Mouse (Mus musculus): Measurements from ENCODE around the gene Gm10135. TPM values are rescaled to one million over a fixed set of nuclear protein-coding genes. Genes with fewer than 3 reads are reported as not detected.

The Gm10135 gene
- polyA plus RNA-seq, 1 experiment = not detected

- WGBS = 98% methylated on average over 4 of the region's 4 CpGs
- Histone ChIP-seq H3K4me3 (ENCODE audit: control insufficient read depth, insufficient read depth, low read length) (no peak overlapping the region), H3K4me1 (replicated peaks; ENCODE audit: control insufficient read depth, insufficient read depth, low read length) (no peaks in the 10 kb centered on the region), H3K36me3 (ENCODE audit: control insufficient read depth, insufficient read depth, low read length) (peaks cover 21% of the 10 kb centered on the region; the same call in 1 of the 2 replicates), H3K27ac (ENCODE audit: control insufficient read depth, insufficient read depth, low read length) (no peak overlapping the region), H3K27me3 (ENCODE audit: control insufficient read depth, insufficient read depth, low read length) (no peaks in the 10 kb centered on the region)
- no peak for DNase-seq
- TF ChIP-seq CTCF (IDR thresholded peaks at IDR 0.05; ENCODE audit: borderline replicate concordance, control insufficient read depth, extremely low read depth, insufficient read depth, low read length, poor library complexity) (no peak), POLR2A (IDR thresholded peaks at IDR 0.05; ENCODE audit: control insufficient read depth, extremely low read depth, insufficient read depth, low read length, poor library complexity) (no peak)
Measured at GRCm38 (mm10) chr5:72972435-72972834, 2.1 kb downstream of the Gm10135 start.

DNA sequence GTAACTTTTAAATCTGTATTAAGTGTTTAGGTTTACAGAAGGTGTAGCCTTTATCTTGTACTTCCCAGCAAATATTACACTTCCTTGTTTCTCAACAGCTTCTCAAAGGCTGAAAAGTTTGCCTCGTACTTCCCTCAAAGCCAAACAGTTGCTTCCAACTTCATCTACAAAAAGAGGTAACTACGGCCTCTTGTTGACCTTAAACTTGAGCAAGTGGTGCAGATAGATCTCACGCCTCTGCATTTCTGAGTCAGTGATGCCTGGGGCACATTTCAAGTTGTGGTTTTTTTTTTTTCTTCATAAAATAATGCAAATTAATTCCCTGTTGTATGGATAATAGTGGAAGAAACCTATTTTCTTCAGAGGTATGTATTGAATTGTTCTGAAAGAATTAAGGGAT is 8.8 kb downstream of the Gm10135 start:
- TF ChIP-seq CTCF (IDR thresholded peaks at IDR 0.05; ENCODE audit: borderline replicate concordance, control insufficient read depth, extremely low read depth, insufficient read depth, low read length, poor library complexity) (no peak), POLR2A (IDR thresholded peaks at IDR 0.05; ENCODE audit: control insufficient read depth, extremely low read depth, insufficient read depth, low read length, poor library complexity) (no peak)
- Histone ChIP-seq H3K36me3 (ENCODE audit: control insufficient read depth, insufficient read depth, low read length) (peaks cover 4% of the 10 kb centered on the region; the same call in 1 of the 2 replicates), H3K27me3 (ENCODE audit: control insufficient read depth, insufficient read depth, low read length) (no peaks in the 10 kb centered on the region), H3K4me3 (ENCODE audit: control insufficient read depth, insufficient read depth, low read length) (no peak overlapping the region), H3K27ac (ENCODE audit: control insufficient read depth, insufficient read depth, low read length) (no peak overlapping the region), H3K4me1 (replicated peaks; ENCODE audit: control insufficient read depth, insufficient read depth, low read length) (no peaks in the 10 kb centered on the region)
- 97% methylated on average over 3 of the region's 3 CpGs for WGBS
- no peak for DNase-seq

GRCm38 (mm10) chr5:72960096-72960495 is 14.4 kb downstream of the Gm10135 start:
- TF ChIP-seq POLR2A (IDR thresholded peaks at IDR 0.05; ENCODE audit: control insufficient read depth, extremely low read depth, insufficient read depth, low read length, poor library complexity) (no peak), CTCF (IDR thresholded peaks at IDR 0.05; ENCODE audit: borderline replicate concordance, control insufficient read depth, extremely low read depth, insufficient read depth, low read length, poor library complexity) (no peak)
- Histone ChIP-seq H3K27me3 (ENCODE audit: control insufficient read depth, insufficient read depth, low read length) (no peaks in the 10 kb centered on the region), H3K4me1 (replicated peaks; ENCODE audit: control insufficient read depth, insufficient read depth, low read length) (no peaks in the 10 kb centered on the region), H3K4me3 (ENCODE audit: control insufficient read depth, insufficient read depth, low read length) (no peak overlapping the region), H3K27ac (ENCODE audit: control insufficient read depth, insufficient read depth, low read length) (no peak overlapping the region), H3K36me3 (ENCODE audit: control insufficient read depth, insufficient read depth, low read length) (peaks cover 5% of the 10 kb centered on the region; the same call in 1 of the 2 replicates)
- DNase-seq = no peak
- 97% methylated on average over 6 of the region's 6 CpGs for WGBS

DNA sequence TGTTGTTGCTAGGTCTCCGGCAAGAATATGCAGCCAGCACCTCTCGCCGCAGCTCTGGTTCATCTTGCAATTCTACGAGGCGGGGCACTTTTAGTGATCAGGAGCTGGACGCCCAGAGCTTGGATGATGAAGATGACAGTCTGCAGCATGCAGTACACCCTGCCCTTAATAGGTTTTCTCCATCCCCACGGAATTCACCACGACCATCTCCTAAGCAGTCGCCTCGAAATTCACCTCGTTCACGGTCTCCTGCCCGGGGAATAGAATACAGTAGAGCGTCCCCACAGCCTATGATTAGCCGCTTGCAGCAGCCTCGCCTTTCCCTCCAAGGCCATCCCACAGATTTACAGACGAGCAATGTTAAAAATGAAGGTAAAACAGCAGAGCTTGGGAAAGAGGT is 17.2 kb downstream of the Gm10135 start:
- WGBS = 97% methylated on average over 17 of the region's 17 CpGs
- no peaks in the 10 kb centered on the region for H3K27me3 ChIP-seq (ENCODE audit: control insufficient read depth, insufficient read depth, low read length)
- TF ChIP-seq CTCF (IDR thresholded peaks at IDR 0.05; ENCODE audit: borderline replicate concordance, control insufficient read depth, extremely low read depth, insufficient read depth, low read length, poor library complexity) (no peak), POLR2A (IDR thresholded peaks at IDR 0.05; ENCODE audit: control insufficient read depth, extremely low read depth, insufficient read depth, low read length, poor library complexity) (no peak)
- no peak overlapping the region for H3K27ac ChIP-seq (ENCODE audit: control insufficient read depth, insufficient read depth, low read length)
- H3K4me1 ChIP-seq (replicated peaks; ENCODE audit: control insufficient read depth, insufficient read depth, low read length) = no peaks in the 10 kb centered on the region
- peaks cover 5% of the 10 kb centered on the region; the same call in 1 of the 2 replicates for H3K36me3 ChIP-seq (ENCODE audit: control insufficient read depth, insufficient read depth, low read length)
- H3K4me3 ChIP-seq (ENCODE audit: control insufficient read depth, insufficient read depth, low read length) = no peak overlapping the region
- no peak for DNase-seq

GRCm38 (mm10) chr5:72953996-72954604 is 20.4 kb downstream of the Gm10135 start:
- no peak for DNase-seq
- no peaks in the 10 kb centered on the region for H3K4me1 ChIP-seq (replicated peaks; ENCODE audit: control insufficient read depth, insufficient read depth, low read length)
- no peak overlapping the region for H3K27ac ChIP-seq (ENCODE audit: control insufficient read depth, insufficient read depth, low read length)
- H3K36me3 ChIP-seq (ENCODE audit: control insufficient read depth, insufficient read depth, low read length) = peaks cover 6% of the 10 kb centered on the region; the same call in 1 of the 2 replicates
- H3K27me3 ChIP-seq (ENCODE audit: control insufficient read depth, insufficient read depth, low read length) = no peaks in the 10 kb centered on the region
- WGBS = 91% methylated on average over 3 of the region's 3 CpGs
- no peak overlapping the region for H3K4me3 ChIP-seq (ENCODE audit: control insufficient read depth, insufficient read depth, low read length)
- TF ChIP-seq POLR2A (IDR thresholded peaks at IDR 0.05; ENCODE audit: control insufficient read depth, extremely low read depth, insufficient read depth, low read length, poor library complexity) = no peak
- no peak for TF ChIP-seq CTCF (IDR thresholded peaks at IDR 0.05; ENCODE audit: borderline replicate concordance, control insufficient read depth, extremely low read depth, insufficient read depth, low read length, poor library complexity)

DNA sequence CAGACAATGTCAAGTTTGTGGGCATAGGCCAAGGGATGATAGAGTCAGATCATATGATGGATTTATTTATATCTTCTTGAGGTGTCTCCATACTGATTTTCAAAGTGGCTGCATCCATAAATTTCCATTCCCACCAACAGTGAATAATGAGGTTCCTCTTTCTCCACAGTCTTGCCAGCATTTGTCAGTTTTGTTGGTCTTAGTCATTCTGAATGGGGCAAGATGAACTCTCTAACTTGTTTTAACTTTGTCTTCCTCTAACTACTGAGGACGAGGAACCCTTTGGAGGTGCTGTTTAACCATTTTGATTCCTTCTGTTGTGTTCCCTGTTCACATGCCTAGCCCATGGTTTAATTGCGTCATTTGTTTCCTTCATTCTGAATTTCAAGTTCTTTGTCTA is 24.2 kb downstream of the Gm10135 start:
- Histone ChIP-seq H3K27me3 (ENCODE audit: control insufficient read depth, insufficient read depth, low read length) (no peaks in the 10 kb centered on the region), H3K4me1 (replicated peaks; ENCODE audit: control insufficient read depth, insufficient read depth, low read length) (no peaks in the 10 kb centered on the region), H3K36me3 (ENCODE audit: control insufficient read depth, insufficient read depth, low read length) (peaks cover 5% of the 10 kb centered on the region; the same call in 1 of the 2 replicates), H3K4me3 (ENCODE audit: control insufficient read depth, insufficient read depth, low read length) (no peak overlapping the region), H3K27ac (ENCODE audit: control insufficient read depth, insufficient read depth, low read length) (no peak overlapping the region)
- TF ChIP-seq CTCF (IDR thresholded peaks at IDR 0.05; ENCODE audit: borderline replicate concordance, control insufficient read depth, extremely low read depth, insufficient read depth, low read length, poor library complexity) (no peak), POLR2A (IDR thresholded peaks at IDR 0.05; ENCODE audit: control insufficient read depth, extremely low read depth, insufficient read depth, low read length, poor library complexity) (no peak)
- DNase-seq = no peak
- 96% methylated on average over 2 of the region's 2 CpGs for WGBS

Data from thymus, adult 2 months (tissue).